Comparison of ENCODE assay signal across 7 mouse cellular contexts in the genomic region with DNA sequence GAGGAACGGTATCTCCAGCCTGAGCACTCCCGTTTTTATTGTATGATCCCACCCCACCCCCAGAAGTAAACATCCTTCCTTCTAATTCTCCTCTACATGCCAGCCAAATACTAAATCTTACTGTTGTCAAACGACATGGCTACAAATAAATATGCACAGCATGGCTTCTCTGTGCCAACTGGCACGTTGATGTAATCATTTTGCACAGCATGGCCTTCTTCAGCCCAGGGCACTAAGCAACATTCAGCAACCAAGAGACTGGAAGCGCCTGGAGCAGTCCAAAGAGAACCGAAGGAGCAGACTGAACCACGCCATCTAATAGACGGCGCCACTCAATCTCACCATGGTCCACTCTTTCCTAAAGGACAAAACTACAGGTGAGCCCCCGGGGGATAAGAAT.
"Had no signal": no experiment of that assay in that cellular context is flagged by ENCODE, and none has a peak within 500 bp of the region (broad histone marks: within the 10 kb centered on the region; RNA-seq: fewer than 3 reads in every experiment).

No protein-coding gene starts in this region.

- DNase-seq: kidney, postnatal 14 days; liver; liver, embryonic 13.5 days; liver, postnatal 0 days; lung, postnatal 14 days; right cerebral cortex, postnatal 14 days; thymus, postnatal 4 days had no signal
